Mouse (Mus musculus): ENCODE data around the gene Adora2a. TPM values are rescaled to one million over a fixed set of nuclear protein-coding genes. Genes with fewer than 3 reads are reported as not detected.

Gene Adora2a
- 2.6 and 3.5 TPM in 2 replicates for polyA plus RNA-seq (2014; fragmentation: Nextera tagmentation; extraction: Ambion mirVana)

DNA sequence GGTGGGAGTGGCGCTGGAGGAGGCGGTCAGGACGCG lies at the start of gene Adora2a:
Gene Adora2a, plus strand, starts transcription at position 6 of the 36 bp plus-strand sequence.
- Histone ChIP-seq H3K27me3 (ENCODE audit: control insufficient read depth, insufficient read depth, low read length) (peaks cover 32% of the 10 kb centered on the region), H3K9me3 (ENCODE audit: control insufficient read depth, low read length) (no peaks in the 10 kb centered on the region), H3K27ac (replicated peaks; ENCODE audit: low read depth, low read length) (no peak within 1 kb of the TSS), H3K36me3 (ENCODE audit: control insufficient read depth, insufficient read depth, low read length) (peaks cover under 1% of the 10 kb centered on the region; the same call in 1 of the 2 replicates), H3K9ac (ENCODE audit: low read length) (peak within 1 kb of the TSS; percentile 35), H3K4me3 (ENCODE audit: low read depth, low read length) (peak within 1 kb of the TSS; percentile 38), H3K4me2 (ENCODE audit: low read depth, severe bottlenecking) (peak within 1 kb of the TSS; percentile 60), H3K4me1 (ENCODE audit: control insufficient read depth, insufficient read depth, low read length) (no peaks in the 10 kb centered on the region)
- ATAC-seq (ENCODE audit: insufficient number of reproducible peaks, low FRiP score, low TSS enrichment, low read depth) (no peak), DNase-seq (ENCODE audit: low spot score) (no peak)
- WGBS = 0% methylated on average over 2 of the region's 4 CpGs

DNA sequence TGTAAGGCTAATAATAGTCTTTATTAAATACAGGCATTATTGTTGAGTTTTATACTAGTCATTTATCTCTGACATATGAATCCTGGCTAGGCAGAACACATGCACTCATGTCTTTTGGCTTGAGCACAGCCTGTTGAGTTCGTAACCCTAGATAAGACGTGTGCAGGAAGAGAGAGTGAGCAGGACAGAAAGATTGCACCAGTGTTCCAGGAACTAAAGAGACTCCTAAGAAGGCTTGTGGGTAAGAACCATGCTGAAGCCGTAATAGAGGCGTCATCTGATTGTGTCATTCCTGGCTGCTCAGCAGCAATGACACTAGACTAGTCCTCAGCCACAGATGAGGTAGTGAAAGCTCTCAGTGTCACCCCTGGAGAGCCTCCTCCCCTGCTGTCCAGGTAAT lies 43.7 kb upstream of the Adora2a start:
- Histone ChIP-seq H3K27me3 (ENCODE audit: control insufficient read depth, insufficient read depth, low read length) (no peaks in the 10 kb centered on the region), H3K4me2 (ENCODE audit: low read depth, severe bottlenecking) (no peak overlapping the region), H3K27ac (replicated peaks; ENCODE audit: low read depth, low read length) (no peak overlapping the region), H3K36me3 (ENCODE audit: control insufficient read depth, insufficient read depth, low read length) (peaks cover 10% of the 10 kb centered on the region; the same call in 1 of the 2 replicates), H3K9me3 (ENCODE audit: control insufficient read depth, low read length) (no peaks in the 10 kb centered on the region), H3K9ac (ENCODE audit: low read length) (no peak overlapping the region), H3K4me1 (ENCODE audit: control insufficient read depth, insufficient read depth, low read length) (no peaks in the 10 kb centered on the region), H3K4me3 (ENCODE audit: low read depth, low read length) (no peak overlapping the region)
- WGBS = 92% methylated on average over 4 of the region's 4 CpGs
- ATAC-seq (ENCODE audit: insufficient number of reproducible peaks, low FRiP score, low TSS enrichment, low read depth) (no peak), DNase-seq (ENCODE audit: low spot score) (no peak)

DNA sequence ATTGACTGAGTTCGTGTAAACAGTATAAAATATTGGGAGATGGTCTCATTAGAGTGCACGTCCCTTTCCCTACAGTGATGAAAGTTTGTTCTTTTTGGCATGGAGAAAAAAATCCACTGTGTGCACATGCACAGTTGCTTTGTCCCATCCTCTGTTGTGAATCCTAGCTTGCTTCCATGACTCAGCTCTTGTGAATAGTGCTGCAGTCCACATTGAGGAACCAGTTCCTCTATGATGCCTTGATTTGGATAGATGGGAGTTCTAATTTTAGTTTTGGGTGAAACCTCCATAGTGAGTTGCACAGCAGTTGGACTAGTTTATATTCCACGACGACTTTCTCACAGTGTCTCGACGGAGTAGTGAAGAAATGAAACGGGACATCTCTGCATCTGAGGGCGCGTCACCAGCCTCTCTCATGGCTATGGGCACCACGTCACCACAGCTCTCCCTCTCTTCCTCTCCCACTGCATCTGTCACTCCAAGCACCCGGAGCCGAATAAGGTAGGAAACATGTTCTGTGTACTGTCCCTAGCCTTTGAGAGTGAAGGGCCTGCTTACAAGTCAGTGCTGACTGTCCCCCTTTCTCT lies 40.2 kb upstream of the Adora2a start:
- Histone ChIP-seq H3K9me3 (ENCODE audit: control insufficient read depth, low read length) (no peaks in the 10 kb centered on the region), H3K9ac (ENCODE audit: low read length) (no peak overlapping the region), H3K27ac (replicated peaks; ENCODE audit: low read depth, low read length) (no peak overlapping the region), H3K27me3 (ENCODE audit: control insufficient read depth, insufficient read depth, low read length) (no peaks in the 10 kb centered on the region), H3K4me2 (ENCODE audit: low read depth, severe bottlenecking) (no peak overlapping the region), H3K4me3 (ENCODE audit: low read depth, low read length) (no peak overlapping the region), H3K4me1 (ENCODE audit: control insufficient read depth, insufficient read depth, low read length) (no peaks in the 10 kb centered on the region), H3K36me3 (ENCODE audit: control insufficient read depth, insufficient read depth, low read length) (peaks cover 10% of the 10 kb centered on the region; the same call in 1 of the 2 replicates)
- WGBS = 94% methylated on average over 12 of the region's 12 CpGs
- ATAC-seq (ENCODE audit: insufficient number of reproducible peaks, low FRiP score, low TSS enrichment, low read depth) (no peak), DNase-seq (ENCODE audit: low spot score) (no peak)

DNA sequence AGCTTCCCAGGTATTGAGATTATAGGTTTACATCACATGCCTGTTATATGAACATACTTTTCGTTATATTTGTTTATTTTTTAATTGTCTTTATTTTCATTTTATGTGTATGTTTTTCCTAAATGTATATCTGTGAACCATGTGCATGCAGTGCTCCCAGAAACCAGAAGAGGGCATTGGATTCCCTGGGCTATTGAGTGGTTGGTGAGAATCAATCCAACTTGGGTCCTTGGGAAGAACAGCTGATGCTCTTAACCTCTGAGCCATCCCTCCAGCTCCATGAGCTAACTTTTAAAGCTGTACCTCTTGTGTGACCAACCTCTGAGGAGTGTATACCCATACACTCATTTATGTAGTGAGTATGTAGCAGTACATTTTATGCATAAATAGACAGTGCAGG lies 39.2 kb upstream of the Adora2a start:
- Histone ChIP-seq H3K27ac (replicated peaks; ENCODE audit: low read depth, low read length) (no peak overlapping the region), H3K4me3 (ENCODE audit: low read depth, low read length) (no peak overlapping the region), H3K36me3 (ENCODE audit: control insufficient read depth, insufficient read depth, low read length) (peaks cover 10% of the 10 kb centered on the region; the same call in 1 of the 2 replicates), H3K9ac (ENCODE audit: low read length) (no peak overlapping the region), H3K27me3 (ENCODE audit: control insufficient read depth, insufficient read depth, low read length) (no peaks in the 10 kb centered on the region), H3K4me2 (ENCODE audit: low read depth, severe bottlenecking) (no peak overlapping the region), H3K4me1 (ENCODE audit: control insufficient read depth, insufficient read depth, low read length) (no peaks in the 10 kb centered on the region), H3K9me3 (ENCODE audit: control insufficient read depth, low read length) (no peaks in the 10 kb centered on the region)
- DNase-seq (ENCODE audit: low spot score) = no peak
- 72% methylated on average over 1 of the region's 1 CpGs for WGBS
- ATAC-seq (ENCODE audit: insufficient number of reproducible peaks, low FRiP score, low TSS enrichment, low read depth) = no peak

DNA sequence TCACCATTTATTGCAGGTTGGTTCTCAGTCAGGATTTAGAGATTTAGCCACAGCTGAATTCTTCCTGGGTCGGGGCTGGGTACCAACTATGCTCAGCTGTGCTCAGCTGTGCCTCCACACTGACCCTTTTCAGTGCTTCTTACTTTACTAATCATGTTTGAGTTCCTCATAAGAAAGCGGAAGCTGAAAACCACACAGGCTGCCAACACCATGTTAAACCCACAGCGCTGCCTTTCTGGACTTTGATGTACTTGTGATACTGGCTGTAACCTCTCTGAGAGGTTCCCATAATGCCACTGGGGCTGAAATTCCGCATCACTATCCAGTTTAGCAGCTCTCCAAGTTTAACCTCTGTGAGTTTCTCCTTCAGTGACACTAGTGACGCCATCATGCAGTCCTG lies 34.0 kb upstream of the Adora2a start:
- H3K9me3 ChIP-seq (ENCODE audit: control insufficient read depth, low read length) = no peaks in the 10 kb centered on the region
- H3K4me1 ChIP-seq (ENCODE audit: control insufficient read depth, insufficient read depth, low read length) = no peaks in the 10 kb centered on the region
- H3K4me2 ChIP-seq (ENCODE audit: low read depth, severe bottlenecking) = no peak overlapping the region
- no peak overlapping the region for H3K27ac ChIP-seq (replicated peaks; ENCODE audit: low read depth, low read length)
- ATAC-seq (ENCODE audit: insufficient number of reproducible peaks, low FRiP score, low TSS enrichment, low read depth) = no peak
- H3K27me3 ChIP-seq (ENCODE audit: control insufficient read depth, insufficient read depth, low read length) = no peaks in the 10 kb centered on the region
- peaks cover 3% of the 10 kb centered on the region; the same call in 1 of the 2 replicates for H3K36me3 ChIP-seq (ENCODE audit: control insufficient read depth, insufficient read depth, low read length)
- H3K4me3 ChIP-seq (ENCODE audit: low read depth, low read length) = no peak overlapping the region
- no peak overlapping the region for H3K9ac ChIP-seq (ENCODE audit: low read length)
- WGBS = 92% methylated on average over 5 of the region's 5 CpGs
- no peak for DNase-seq (ENCODE audit: low spot score)

DNA sequence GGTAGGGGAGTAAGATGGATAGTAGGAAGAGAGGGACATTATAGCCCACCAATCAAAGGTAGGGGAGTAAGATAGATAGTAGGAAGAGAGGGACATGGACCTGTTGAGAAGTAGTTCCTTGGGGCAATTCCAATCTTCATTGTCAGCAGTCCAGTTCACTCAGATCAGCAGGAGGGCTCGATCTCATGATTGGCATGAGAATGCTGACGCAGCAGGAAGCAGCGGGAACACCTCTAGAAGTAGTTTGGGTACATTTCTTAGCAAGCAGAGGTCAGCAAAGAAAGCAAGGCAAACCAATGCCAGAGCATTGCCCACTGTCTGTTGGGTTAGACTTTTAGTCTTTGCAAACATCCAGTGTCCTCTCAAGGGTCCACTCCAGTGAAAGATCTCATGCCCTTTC lies 32.9 kb upstream of the Adora2a start:
- Histone ChIP-seq H3K36me3 (ENCODE audit: control insufficient read depth, insufficient read depth, low read length) (peaks cover 3% of the 10 kb centered on the region; the same call in 1 of the 2 replicates), H3K4me2 (ENCODE audit: low read depth, severe bottlenecking) (no peak overlapping the region), H3K9ac (ENCODE audit: low read length) (no peak overlapping the region), H3K27ac (replicated peaks; ENCODE audit: low read depth, low read length) (no peak overlapping the region), H3K27me3 (ENCODE audit: control insufficient read depth, insufficient read depth, low read length) (no peaks in the 10 kb centered on the region), H3K4me1 (ENCODE audit: control insufficient read depth, insufficient read depth, low read length) (no peaks in the 10 kb centered on the region), H3K9me3 (ENCODE audit: control insufficient read depth, low read length) (no peaks in the 10 kb centered on the region), H3K4me3 (ENCODE audit: low read depth, low read length) (no peak overlapping the region)
- WGBS = 96% methylated on average over 3 of the region's 3 CpGs
- DNase-seq (ENCODE audit: low spot score) = no peak
- ATAC-seq (ENCODE audit: insufficient number of reproducible peaks, low FRiP score, low TSS enrichment, low read depth) = no peak

DNA sequence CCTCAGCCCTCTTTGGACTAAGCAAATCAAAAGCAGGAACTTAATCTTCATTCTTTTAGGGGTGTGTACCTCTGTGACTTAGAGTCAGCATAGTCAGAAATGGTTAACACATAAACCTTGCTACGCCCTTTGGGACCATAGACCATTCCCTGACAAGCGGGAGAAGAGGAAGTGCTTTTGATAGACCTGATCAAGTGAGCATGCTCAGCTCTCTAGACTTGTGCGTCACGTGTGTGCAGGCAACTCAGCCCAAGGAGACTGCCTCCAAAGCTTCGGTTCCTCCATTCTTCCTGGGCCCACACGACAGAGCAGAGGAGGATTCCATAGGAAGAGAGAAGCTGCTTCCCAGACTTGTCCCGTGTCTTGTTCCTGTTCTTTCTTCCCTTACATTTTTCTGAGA lies 28.1 kb upstream of the Adora2a start:
- Histone ChIP-seq H3K27ac (replicated peaks; ENCODE audit: low read depth, low read length) (no peak overlapping the region), H3K4me2 (ENCODE audit: low read depth, severe bottlenecking) (no peak overlapping the region), H3K9ac (ENCODE audit: low read length) (no peak overlapping the region), H3K4me1 (ENCODE audit: control insufficient read depth, insufficient read depth, low read length) (no peaks in the 10 kb centered on the region), H3K4me3 (ENCODE audit: low read depth, low read length) (no peak overlapping the region), H3K9me3 (ENCODE audit: control insufficient read depth, low read length) (no peaks in the 10 kb centered on the region), H3K27me3 (ENCODE audit: control insufficient read depth, insufficient read depth, low read length) (no peaks in the 10 kb centered on the region), H3K36me3 (ENCODE audit: control insufficient read depth, insufficient read depth, low read length) (no peaks in the 10 kb centered on the region)
- 89% methylated on average over 7 of the region's 7 CpGs for WGBS
- DNase-seq (ENCODE audit: low spot score) (no peak), ATAC-seq (ENCODE audit: insufficient number of reproducible peaks, low FRiP score, low TSS enrichment, low read depth) (no peak)

DNA sequence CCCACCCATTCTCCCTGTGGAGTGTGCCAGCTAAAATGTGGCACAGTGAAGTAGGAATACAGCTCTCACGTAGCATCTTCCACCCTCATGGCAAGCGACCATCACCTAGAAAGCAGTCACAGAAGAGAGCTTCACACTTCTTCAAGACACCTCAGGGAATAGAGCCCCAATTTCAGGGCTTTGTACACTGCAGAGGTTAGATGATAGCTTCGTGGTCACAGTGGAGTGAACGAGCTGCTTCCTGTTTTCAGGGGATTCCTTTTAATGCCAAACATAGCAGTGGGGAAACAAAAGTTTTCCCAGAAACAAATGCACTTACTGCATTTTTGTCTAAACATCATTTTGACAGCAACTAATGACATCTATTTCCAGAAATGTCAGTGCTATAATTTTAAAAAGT lies 27.3 kb upstream of the Adora2a start:
- Histone ChIP-seq H3K27ac (replicated peaks; ENCODE audit: low read depth, low read length) (no peak overlapping the region), H3K9me3 (ENCODE audit: control insufficient read depth, low read length) (no peaks in the 10 kb centered on the region), H3K4me2 (ENCODE audit: low read depth, severe bottlenecking) (no peak overlapping the region), H3K36me3 (ENCODE audit: control insufficient read depth, insufficient read depth, low read length) (no peaks in the 10 kb centered on the region), H3K4me3 (ENCODE audit: low read depth, low read length) (no peak overlapping the region), H3K4me1 (ENCODE audit: control insufficient read depth, insufficient read depth, low read length) (no peaks in the 10 kb centered on the region), H3K9ac (ENCODE audit: low read length) (no peak overlapping the region), H3K27me3 (ENCODE audit: control insufficient read depth, insufficient read depth, low read length) (no peaks in the 10 kb centered on the region)
- ATAC-seq (ENCODE audit: insufficient number of reproducible peaks, low FRiP score, low TSS enrichment, low read depth) = no peak
- 65% methylated on average over 4 of the region's 4 CpGs for WGBS
- no peak for DNase-seq (ENCODE audit: low spot score)

DNA sequence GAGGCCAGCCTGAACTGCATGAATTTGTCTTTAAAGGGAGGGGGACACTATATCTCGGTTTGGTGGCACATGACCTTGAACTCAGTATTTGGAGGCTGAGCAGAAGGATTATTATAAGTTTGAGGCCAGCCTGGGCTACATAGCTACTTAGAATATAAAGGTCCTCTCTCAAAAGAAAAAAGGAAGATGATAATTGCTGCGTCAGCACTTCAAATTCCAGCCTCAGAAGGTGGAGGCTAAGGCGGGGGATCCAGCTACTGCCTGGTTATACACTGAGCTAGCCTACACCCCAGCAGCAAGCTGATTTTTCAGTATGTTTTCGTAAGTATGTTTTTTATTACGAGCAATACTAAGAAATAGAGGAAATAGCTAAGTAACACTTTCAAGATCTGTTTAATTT lies 26.0 kb upstream of the Adora2a start:
- Histone ChIP-seq H3K36me3 (ENCODE audit: control insufficient read depth, insufficient read depth, low read length) (no peaks in the 10 kb centered on the region), H3K4me2 (ENCODE audit: low read depth, severe bottlenecking) (no peak overlapping the region), H3K27me3 (ENCODE audit: control insufficient read depth, insufficient read depth, low read length) (no peaks in the 10 kb centered on the region), H3K27ac (replicated peaks; ENCODE audit: low read depth, low read length) (no peak overlapping the region), H3K4me3 (ENCODE audit: low read depth, low read length) (no peak overlapping the region), H3K9ac (ENCODE audit: low read length) (no peak overlapping the region), H3K9me3 (ENCODE audit: control insufficient read depth, low read length) (no peaks in the 10 kb centered on the region), H3K4me1 (ENCODE audit: control insufficient read depth, insufficient read depth, low read length) (no peaks in the 10 kb centered on the region)
- WGBS = 96% methylated on average over 5 of the region's 5 CpGs
- DNase-seq (ENCODE audit: low spot score) = no peak
- ATAC-seq (ENCODE audit: insufficient number of reproducible peaks, low FRiP score, low TSS enrichment, low read depth) = no peak
